Mouse (Mus musculus) liver (tissue): ENCODE results near the gene Atp2b4.
"Not testable (repeated sequence)": the region's sequence is repeated elsewhere in the genome, so short reads cannot be mapped to it uniquely, and the experiment has no call there.

Experiments
- DNase-seq: peaks from one replicate; pipeline ENCODE4 v3.0.0-alpha.2; 2020; ENCODE audit warnings: mixed read lengths

Atp2b4 gene

DNA sequence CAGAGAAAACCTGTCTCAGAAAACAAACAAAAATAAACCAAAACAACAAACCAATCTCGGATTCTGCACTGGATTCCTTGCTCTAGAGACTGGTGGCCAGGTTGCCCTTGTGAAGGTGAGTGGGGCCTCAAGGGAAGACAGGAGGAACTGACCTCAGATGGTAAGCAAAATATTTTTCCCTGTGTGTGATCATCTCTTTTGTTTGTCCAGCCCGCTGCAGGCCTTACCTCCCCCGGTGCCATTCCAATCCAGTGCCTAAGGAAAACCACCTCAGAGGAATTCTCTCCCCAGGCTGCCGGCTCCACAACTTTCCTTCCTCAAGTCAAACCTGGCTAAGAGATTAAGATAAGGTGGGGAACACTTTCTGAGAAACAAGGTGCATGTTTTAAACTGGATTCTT lies 108.6 kb downstream of the Atp2b4 start:
- DNase-seq = no peak

DNA sequence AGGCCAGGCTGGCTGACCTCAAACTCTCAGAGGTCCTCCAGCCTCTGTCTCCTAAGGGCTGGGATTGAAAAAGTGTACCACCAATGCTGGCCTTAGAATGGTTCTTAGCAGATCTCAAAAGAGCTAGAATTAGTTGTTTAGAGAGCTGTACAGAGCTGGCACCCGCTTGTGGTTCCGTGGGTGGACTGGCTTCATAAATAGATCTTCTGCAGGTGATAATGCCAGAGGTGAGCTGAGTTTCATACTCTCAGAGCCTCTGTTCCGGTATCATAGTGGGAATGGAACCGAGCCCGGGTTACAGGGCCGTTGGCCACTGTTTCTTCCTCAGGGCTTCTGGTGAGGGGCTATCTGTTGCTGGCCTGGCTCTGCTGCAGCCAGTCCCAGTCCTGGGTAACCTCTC lies 109.8 kb downstream of the Atp2b4 start:
- DNase-seq = no peak

DNA sequence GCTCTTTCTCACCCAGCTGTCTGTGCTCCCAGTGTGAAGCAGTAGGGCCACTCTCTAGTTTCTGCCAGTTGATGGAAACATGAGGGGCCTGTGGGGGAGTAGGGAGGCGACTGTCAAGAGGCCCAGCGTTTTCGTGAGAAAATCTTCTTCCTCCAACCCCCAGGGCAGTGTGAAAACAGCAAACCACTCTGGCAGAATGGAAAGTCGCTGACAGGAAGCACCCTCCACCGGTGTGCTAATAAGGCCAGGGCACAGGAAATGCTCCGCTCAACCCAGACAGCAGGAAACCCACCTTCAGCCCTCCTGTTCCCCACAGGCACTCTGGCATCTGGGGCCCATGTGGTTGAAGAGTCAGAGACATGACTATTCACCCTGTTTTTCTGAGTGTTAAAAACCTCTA lies 110.9 kb downstream of the Atp2b4 start, which contains the start of gene Lax1:
Gene Lax1, minus strand, starts transcription at position 212 of the 400 bp plus-strand sequence.
- DNase-seq = no peak

DNA sequence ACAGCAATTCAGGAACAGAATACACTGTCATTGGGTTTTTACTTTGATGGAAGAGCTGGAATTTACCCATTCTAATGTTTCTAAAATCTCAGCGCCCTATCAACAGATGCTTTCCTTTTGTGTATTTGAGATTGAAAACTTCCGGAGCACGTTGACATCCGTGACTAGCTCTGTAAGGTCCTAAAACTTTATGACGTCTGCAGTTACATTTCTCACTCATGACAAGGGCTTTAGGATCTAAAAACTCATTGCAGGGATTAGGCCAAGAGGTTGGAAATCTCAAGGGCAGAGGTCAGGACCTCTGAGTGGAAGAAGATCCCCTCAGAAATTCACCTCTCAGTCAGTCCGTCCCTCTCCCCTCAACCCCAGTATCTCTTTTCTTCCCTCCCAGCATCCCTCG lies 112.5 kb downstream of the Atp2b4 start:
- DNase-seq = no peak

DNA sequence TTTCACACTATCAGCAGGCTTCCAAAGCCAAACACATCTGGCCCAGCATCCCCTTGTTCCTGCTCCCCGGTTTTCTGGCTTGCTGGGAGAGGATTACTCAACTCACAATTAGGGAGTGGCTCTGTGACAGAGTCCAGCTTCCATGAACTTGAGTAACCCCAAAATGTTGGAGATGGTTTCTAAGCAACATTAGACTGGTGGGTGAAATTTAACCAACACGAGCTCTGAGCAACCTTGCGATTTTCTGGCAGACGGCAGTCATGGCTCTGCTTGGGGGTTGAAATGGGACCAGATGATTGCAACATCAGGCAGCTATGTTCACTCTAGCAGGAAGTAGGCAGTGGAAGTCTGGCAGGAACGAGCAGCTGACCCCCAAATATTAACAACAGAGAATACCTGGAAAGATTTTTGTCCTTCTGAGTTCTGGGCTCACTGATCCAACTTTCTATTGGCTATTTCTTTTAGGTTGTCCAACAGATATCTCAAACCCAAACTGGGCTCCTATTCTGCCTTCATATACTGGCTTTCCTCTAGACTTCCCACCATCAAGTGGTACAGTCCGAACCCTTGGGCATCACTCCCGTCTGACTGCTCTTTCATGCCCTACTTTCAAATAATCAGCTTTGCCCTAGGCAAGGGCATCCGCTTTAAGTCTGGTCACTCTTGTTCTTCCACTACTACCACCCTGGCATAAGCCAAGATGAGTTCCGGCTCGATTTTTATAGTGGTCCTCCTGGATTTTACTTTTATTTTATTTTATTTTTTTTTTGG lies 114.9 kb downstream of the Atp2b4 start:
- peak; percentile 40 for DNase-seq

DNA sequence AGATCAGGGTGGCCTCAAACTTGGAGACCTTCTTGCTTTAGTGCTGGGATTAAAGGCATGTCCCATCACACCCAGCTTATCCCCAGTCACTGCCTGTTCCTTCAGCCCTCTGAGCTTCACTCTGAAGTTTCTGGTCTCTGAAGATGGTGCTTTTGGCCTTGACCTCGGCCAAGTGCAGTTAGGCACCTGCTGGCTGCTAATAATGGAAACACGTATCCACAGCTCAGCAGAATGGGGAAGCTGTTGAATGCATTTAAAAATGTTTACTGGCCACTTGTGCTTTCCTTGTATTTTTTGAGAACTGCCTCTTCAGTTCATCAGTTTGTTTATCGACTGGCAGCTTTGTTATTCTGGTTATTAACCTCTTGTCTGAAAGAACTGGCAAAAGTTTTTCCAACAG lies 129.0 kb downstream of the Atp2b4 start:
- DNase-seq = no peak

DNA sequence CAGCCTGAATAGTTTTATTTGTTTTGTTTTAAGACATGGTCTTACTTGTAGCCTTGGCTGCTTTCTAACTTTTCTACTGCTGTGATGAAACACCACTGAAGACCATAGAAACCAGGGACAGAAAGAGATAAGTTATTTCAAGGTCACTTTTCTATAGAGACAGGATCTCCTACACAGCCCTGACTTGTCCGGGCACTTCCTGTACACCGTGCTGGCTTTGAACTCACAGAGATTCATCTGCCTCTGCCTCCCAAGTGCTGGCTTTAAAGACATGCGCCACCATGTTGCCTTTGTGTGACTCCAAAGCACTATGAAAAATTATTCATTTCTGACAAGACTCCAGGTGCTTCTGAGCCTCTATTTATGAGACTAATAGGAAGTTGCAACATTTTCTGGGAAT lies 129.6 kb downstream of the Atp2b4 start:
- DNase-seq = no peak

DNA sequence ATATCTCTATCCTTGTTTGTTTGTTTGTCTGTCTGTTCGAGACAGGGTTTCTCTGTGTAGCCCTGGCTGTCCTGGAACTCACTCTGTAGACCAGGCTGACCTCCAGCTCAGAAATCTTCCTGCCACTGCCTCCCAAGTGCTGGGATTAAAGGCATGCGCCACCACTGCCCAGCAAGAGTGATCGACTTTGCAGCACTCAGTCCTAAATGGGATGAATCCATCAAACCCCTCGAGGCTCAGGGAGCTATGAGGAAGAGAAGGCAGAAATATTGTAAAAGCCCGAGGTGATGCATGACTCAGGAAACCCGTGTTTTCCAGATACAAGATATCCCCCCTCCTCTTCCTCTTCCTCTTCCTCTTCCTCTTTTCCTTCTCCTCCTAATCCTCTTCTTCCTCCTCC lies 130.1 kb downstream of the Atp2b4 start:
- DNase-seq = no peak

DNA sequence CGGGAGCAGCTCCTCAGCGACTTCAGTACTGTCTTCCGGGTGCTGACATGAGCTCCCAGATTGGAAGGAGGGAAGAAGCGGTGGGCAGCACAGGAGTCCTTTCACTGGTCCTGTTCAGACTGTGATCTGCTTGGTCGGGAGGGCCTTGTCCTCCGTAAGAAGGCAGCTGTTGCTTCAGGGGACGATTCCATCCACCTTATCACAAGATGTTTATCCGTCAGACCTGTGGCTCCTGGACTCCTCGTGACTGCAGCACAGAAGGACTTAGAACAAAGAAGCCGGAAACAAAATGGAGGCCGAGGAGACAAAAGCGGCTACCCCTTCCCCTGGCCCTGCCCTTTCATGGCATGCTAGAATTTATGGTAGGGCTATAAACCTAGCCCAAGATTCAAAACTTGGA lies 130.7 kb downstream of the Atp2b4 start:
- DNase-seq = no peak

DNA sequence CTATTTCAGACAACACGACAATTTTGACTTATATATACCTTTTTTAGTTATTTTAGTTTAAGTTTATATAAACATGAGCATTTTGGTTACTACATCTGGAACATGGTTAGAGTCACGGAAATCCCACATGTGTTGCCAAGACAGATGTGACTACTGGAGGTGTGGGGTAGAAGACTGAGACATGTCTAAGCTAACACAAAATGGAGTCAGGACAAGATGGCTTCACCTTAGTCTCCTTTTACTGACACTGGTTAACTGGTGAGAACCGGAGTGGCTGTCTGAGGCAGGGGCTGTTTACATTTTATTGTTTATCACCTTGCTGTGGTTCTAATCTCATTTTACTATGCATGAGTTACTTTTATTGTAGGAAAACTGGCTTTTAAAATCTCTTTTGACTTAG lies 132.2 kb downstream of the Atp2b4 start:
- DNase-seq = no peak

DNA sequence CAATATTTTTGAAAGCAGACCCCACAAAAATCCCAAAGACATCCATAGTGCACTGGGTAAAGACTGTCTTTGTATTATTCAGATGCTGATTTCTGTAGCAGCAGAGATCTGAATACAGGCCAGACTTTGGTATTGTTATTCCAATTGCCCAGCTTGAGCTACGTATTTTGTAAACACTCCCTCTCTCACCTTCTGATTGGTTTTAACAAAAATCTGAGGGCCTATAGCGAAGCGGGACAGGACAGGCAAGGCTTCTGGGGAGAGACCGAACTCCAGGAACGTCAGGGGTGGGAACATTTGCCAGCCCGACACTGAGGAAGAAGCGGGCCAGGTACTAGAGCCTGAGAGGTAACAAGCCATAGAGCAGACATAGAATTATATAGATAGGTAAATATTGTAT lies 133.1 kb downstream of the Atp2b4 start:
- DNase-seq = no peak

DNA sequence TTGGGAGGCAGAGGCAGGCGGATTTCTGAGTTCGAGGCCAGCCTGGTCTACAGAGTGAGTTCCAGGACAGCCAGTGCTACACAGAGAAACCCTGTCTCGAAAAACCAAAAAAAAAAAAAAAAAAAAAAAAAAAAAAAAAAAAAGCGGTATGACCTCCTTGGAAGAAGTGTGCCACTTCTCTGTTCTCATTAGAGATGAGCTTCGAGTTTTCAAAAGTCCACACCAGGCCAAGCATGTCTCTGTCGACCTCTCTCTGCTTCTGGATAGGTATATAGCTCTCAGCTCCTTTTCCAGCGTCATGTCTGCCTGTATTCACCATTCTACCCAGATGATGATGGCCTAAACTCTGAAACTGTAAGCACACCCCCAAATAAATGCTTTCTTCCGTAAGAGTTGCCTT lies 135.1 kb downstream of the Atp2b4 start:
- DNase-seq = not testable (repeated sequence)

DNA sequence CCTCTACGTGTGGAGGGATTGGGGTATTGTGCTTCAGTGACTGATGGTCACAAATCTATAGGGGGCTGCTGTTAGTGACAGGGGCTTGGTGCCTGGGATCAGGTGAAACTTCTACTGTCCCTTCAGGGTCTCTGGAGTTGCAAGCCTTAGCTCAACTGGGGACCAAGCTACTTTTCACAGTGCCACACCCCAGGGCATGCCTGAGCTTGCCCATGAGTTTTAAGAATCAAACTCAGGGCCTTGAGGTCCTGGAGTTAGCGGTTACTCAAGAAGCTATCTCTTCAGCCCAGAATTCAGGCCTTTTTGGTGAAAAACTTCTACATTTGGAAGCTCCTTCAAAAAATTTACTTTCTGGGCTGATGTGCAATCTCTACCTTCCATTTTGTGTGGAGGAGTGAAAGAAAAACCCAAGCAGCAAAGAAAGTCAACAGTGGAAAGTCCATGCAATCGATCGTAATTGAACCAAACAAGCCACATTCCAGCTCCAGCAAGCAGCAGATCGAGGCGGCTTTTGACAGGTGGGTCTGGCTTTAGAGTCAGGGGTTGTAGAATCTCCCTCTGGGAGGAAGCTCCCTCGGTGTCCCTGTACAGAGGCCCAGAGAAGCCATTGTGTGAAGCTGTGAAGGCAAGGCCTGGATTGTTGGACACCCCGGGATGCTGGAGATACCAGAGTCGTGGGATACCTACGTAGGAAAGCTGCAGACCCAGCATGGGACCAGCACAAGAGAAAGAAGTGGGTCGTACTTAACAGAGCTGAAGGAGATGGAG lies 136.5 kb downstream of the Atp2b4 start:
- DNase-seq = no peak

DNA sequence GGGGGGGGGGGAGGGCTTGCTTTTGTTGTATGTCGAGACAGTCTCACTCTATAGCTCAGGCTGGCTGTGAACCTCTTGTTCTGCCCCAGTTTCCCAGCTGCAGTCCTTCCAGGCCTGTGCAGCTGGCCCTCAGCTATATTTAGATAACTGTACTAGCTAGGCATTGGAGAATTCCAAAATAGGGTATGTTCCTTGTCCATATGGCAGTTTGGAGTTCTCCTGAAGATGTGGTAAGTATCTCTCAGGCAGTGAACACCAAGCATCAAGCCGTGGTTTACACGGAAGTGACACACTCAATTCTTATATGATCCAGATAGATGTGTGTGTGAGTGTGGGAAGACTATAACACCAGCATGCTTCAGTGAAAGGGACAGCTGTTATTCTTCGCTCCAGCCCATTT lies 137.4 kb downstream of the Atp2b4 start:
- no peak for DNase-seq

DNA sequence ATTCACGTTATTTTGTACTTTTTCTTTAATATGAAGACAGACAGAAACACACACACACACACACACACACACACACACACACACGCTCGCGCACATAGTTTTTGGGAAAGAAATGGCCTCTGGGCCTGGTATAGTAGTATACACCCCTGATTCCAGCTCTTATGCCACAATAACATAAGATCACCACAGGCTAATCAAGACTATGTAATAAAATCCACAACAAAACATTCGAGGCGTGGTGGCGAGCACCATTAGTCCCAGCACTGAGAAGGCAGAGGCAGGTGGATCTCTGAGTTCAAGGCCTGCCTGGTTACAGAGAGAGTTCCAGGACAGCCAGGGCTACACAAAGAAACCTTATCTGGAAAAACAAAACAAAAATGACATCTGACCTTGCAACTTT lies 137.9 kb downstream of the Atp2b4 start:
- no peak for DNase-seq

DNA sequence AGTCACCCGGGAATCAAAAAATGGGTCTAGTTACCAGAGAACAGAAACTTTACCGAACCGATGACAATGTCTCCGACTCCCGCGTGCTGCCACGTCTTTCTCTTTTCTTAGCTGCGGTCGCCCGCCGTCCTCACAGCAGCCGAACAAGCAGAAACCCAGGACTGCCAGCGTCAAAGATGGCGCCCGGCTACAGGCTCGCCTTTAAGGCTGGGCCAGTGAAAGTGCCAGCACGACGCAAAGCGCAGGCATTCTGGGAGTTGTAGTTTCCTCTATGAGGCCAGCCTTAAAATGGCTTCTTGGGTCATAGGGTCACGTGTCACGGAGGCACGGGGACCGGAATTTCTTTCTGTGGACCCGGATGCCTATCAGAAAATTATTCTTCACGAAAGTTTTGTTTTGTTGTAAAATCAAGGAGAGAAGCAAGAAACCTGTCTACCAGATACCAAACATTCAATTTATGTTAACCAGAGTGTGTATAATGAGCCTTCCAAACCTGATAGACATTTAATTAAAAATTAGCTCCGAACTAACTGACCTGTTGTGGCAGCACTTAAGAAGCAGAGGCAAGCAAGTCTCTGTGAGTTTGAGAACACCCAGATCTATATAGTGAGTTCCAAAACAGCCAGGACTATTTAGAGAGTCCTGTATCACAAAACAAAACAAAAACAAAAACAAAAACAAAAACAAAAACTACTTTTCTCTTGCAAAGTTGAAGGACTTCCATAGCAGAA lies 139.5 kb downstream of the Atp2b4 start, which contains the start of gene Gm38394:
Gene Gm38394, minus strand, starts transcription at position 116 of the 731 bp plus-strand sequence.
- peak; percentile 92 for DNase-seq

DNA sequence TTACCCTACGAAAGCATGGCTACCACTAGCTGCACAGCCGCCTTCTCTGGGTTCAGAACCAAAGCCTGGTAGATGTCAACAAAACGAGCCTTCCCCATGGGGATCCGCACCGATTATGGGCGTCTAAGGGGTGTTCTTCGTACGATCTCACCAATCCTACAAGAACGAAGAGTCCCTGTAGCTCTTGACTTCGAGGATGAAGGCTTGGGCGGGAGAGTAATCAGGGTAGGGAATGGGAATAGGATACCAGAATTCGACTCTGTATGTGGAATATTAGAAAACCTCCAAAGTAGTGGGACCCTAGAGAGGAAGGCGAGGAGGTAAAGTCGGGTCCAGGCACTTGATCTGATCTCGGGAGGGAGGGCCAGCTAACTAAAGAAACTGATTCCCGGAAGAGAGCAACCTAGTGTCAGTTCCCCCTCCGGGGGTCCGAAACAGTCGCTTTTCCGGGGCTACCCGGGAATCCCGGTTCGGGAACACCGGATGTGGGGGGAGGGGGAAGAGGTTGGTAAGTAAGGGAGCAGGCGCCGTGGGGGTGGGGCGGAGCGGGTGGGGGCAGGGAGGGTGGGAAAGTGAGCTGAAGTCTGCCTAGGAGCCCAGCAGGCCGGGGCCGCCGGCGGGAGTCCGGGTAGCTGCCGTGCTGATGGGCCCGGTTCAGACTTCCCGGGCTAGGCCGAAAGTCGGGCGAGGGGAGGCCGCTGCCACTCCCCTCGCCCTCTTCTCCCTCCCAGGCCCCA lies 140.2 kb downstream of the Atp2b4 start, which contains the start of gene Zbed6:
Gene Zbed6, minus strand, starts transcription at position 420 of the 737 bp plus-strand sequence.
- DNase-seq = peak; percentile 74

DNA sequence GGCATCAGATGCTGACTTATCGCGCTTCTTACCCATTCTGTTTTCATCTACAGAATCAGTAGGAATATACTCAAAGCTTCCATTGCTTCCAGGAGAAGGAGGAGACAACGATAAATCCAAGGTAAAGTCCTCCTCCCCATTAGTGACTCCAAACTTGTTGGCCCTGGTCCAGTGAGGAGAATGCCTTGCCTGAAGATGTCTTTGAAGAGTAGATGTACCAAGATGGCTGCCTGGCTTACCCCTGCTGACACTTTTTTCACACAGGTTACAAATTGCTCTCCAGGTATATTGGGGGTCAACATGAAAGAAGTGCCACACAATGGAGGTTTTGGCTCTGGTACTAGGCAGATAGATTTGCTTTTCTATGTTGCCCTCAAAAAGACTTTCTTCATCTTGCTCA lies 142.0 kb downstream of the Atp2b4 start:
- no peak for DNase-seq

DNA sequence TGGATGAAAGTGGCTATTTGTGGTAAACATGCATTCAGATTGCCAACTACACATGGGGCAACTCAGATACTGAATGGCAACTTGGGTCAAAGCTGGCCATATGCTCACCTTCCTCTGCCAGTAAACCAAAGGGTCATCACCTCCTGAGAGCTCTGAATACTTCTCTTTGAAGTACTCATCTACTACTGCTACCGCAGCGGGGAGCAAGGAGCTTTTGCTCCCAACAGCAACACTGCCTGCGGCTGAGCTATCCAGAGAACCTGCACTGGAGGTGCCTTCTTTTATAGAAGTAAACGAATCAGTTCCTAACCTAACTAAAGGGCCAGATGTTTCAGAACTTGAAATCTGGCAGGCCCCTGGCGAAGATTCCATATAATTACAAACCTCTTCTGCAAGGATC lies 144.0 kb downstream of the Atp2b4 start:
- DNase-seq = no peak

DNA sequence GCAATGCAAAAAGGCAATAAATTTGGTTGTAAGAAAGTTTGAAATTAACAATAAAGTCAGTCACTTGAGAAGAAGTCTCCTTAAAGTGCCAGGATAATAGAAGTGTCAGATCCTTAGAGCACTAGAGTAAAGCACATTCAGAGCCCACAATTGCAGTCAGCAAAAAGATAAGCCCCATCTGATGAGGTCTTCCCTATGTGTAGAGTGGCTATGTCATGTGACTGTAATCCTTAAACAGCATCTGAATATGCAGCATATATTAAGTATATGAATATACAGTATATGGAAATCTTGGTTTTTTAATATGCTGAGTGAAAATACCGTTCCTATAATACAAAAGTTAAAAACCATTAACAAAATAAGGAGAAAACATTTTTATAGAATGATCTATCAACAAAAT lies 147.8 kb downstream of the Atp2b4 start:
- DNase-seq = no peak

DNA sequence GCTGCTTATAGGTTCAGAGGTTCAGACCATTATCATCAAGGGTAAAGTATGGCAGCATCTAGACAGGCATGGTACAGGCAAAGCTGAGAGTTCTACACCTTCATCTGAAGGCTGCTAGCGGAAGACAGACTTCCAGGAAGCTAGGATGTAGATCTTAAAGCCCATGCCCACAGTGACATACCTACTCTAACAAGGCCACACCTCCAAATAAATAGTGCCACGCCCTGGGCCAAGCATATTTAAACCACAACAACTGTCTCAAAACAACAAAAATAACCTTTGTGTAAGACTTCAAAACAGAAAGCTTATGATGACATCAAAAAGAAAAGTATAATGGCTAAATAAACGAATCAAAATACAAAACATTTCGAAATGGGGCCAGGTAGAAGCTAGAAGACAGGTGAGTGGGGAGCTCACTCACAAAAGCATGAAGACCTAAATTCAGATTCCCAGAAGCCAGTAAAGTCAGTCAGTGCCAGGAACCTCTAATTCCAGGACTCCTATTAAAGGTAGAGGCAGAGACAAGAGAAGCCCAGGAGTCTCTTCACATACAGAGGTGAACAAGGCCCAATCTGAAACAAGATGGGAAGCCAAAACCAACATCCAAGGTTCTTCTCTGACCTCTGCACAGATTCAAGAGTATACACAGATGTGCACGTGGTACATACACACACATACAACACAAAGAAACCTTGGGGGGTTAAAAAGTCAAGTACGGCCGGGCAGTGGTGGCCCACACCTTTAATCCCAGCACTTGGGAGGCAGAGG lies 150.4 kb downstream of the Atp2b4 start:
- DNase-seq = no peak
